Comparison of ENCODE assay signal across 30 mouse cellular contexts in genomic region chr6:64263517-64263916, GRCm38 (mm10).
A peak's percentile ranks its signal among the peaks of the same experiment; 100 is the strongest.
DNase-seq lines count a peak whose midpoint lies in the region; ATAC-seq and TF ChIP-seq lines count a peak whose summit lies in the region.
"Had no signal": no experiment of that assay in that cellular context is flagged by ENCODE, and none has a peak within 500 bp of the region (broad histone marks: within the 10 kb centered on the region; RNA-seq: fewer than 3 reads in every experiment).

No protein-coding gene starts in this region.

- H3K9me3 ChIP-seq in stomach, postnatal 0 days (ENCODE audit: control insufficient read depth, low read length): no peaks in the 10 kb centered on the region
- H3K9me3 ChIP-seq in midbrain, embryonic 11.5 days (ENCODE audit: control insufficient read depth, low read length): no peaks in the 10 kb centered on the region
- H3K9me3 ChIP-seq: forebrain, embryonic 10.5 days; forebrain, embryonic 13.5 days; heart, embryonic 10.5 days had no signal

- no peak overlapping the region for H3K4me3 ChIP-seq in stomach, postnatal 0 days (ENCODE audit: low read depth, low read length)
- H3K4me3 ChIP-seq in midbrain, embryonic 11.5 days (ENCODE audit: low read depth, low read length): no peak overlapping the region
- H3K4me3 ChIP-seq: forebrain, embryonic 10.5 days; forebrain, embryonic 13.5 days; gastrocnemius, adult 2 months; heart, adult 2 months; heart, embryonic 10.5 days; heart, embryonic 13.5 days had no signal

- no peak for TF ChIP-seq CTCF in stomach, postnatal 0 days (IDR thresholded peaks at IDR 0.05; ENCODE audit: low read depth)

- H3K4me2 ChIP-seq in stomach, postnatal 0 days (replicated peaks; ENCODE audit: low read depth): no peak overlapping the region
- H3K4me2 ChIP-seq in midbrain, embryonic 11.5 days: no peak overlapping the region
- H3K4me2 ChIP-seq: forebrain, embryonic 13.5 days; heart, embryonic 13.5 days; hindbrain, embryonic 14.5 days had no signal

- peak; percentile 24 for DNase-seq in adrenal gland, adult 2 months
- DNase-seq in adrenal gland, postnatal 25 days: no peak
- peak; percentile 15 to 34 for DNase-seq in adrenal gland, postnatal 36 days
- DNase-seq in adrenal gland, postnatal 10 days: no peak
- no peak for DNase-seq in stomach, postnatal 0 days (ENCODE audit: low spot score)
- DNase-seq in midbrain, embryonic 11.5 days (ENCODE audit: low spot score, missing footprints): no peak
- DNase-seq: B cell, adult 2 months; cerebellum, adult 11-12 months; cerebellum, adult 8-10 months; cerebellum, postnatal 10 days; cerebellum, postnatal 36 days; embryo, embryonic 11 days; gastrocnemius, adult 2 months; gastrocnemius, postnatal 25 days; heart, adult 2 months; heart, postnatal 14 days; heart, postnatal 4 days; kidney, adult 18-20 months; kidney, adult 9 months had no signal

- H3K36me3 ChIP-seq in stomach, postnatal 0 days (ENCODE audit: control insufficient read depth, insufficient read depth, low read length): no peaks in the 10 kb centered on the region
- H3K36me3 ChIP-seq in midbrain, embryonic 11.5 days (ENCODE audit: control insufficient read depth, insufficient read depth, low read length): no peaks in the 10 kb centered on the region
- H3K36me3 ChIP-seq: forebrain, embryonic 10.5 days; heart, embryonic 10.5 days; heart, embryonic 13.5 days had no signal

- H3K4me1 ChIP-seq in stomach, postnatal 0 days (replicated peaks; ENCODE audit: control insufficient read depth, insufficient read depth): no peaks in the 10 kb centered on the region
- no peaks in the 10 kb centered on the region for H3K4me1 ChIP-seq in midbrain, embryonic 11.5 days (ENCODE audit: control insufficient read depth, insufficient read depth, low read length)
- H3K4me1 ChIP-seq: forebrain, embryonic 10.5 days; forebrain, embryonic 13.5 days; heart, embryonic 10.5 days; heart, embryonic 13.5 days had no signal

- H3K27ac ChIP-seq in stomach, postnatal 0 days (replicated peaks): no peak overlapping the region
- H3K27ac ChIP-seq in midbrain, embryonic 11.5 days (ENCODE audit: low read depth, low read length): no peak overlapping the region
- H3K27ac ChIP-seq: forebrain, embryonic 10.5 days; forebrain, embryonic 13.5 days; gastrocnemius, adult 2 months; heart, adult 2 months; heart, embryonic 10.5 days; heart, embryonic 13.5 days; hindbrain, embryonic 14.5 days; hindbrain, postnatal 0 days had no signal

- 70% methylated on average over 4 of the region's 4 CpGs for WGBS in stomach, postnatal 0 days
- WGBS in midbrain, embryonic 11.5 days: 93% methylated on average over 4 of the region's 4 CpGs

- H3K9ac ChIP-seq in stomach, postnatal 0 days (ENCODE audit: low read length): no peak overlapping the region
- H3K9ac ChIP-seq in midbrain, embryonic 11.5 days (ENCODE audit: low read length): no peak overlapping the region
- H3K9ac ChIP-seq: forebrain, embryonic 13.5 days; heart, embryonic 13.5 days; hindbrain, embryonic 14.5 days had no signal

- peak; percentile 51; the same call in 1 of the 2 replicates for ATAC-seq in stomach, postnatal 0 days (ENCODE audit: low FRiP score, low TSS enrichment)
- no peak for ATAC-seq in midbrain, embryonic 11.5 days (ENCODE audit: low FRiP score)
- ATAC-seq: forebrain, embryonic 13.5 days; forebrain, embryonic 16.5 days; hindbrain, postnatal 0 days; inflammation-experienced regulatory T-cells, adult 6 months; intestine, embryonic 16.5 days; Patski had no signal

- H3K27me3 ChIP-seq in stomach, postnatal 0 days (ENCODE audit: control insufficient read depth, insufficient read depth, low read length): no peaks in the 10 kb centered on the region
- no peaks in the 10 kb centered on the region for H3K27me3 ChIP-seq in midbrain, embryonic 11.5 days (ENCODE audit: control insufficient read depth, insufficient read depth, low read length)
- H3K27me3 ChIP-seq: CH12.LX; forebrain, embryonic 13.5 days; heart, embryonic 13.5 days; Patski had no signal

- TF ChIP-seq EP300 in stomach, postnatal 0 days (optimal IDR thresholded peaks at IDR 0.05): no peak

Comparison
In these comparisons a context has a peak if more than half of its experiments do, and no peak if none do; other contexts are left out.
1. DNase-seq: peak in adrenal gland, adult 2 months (single experiment) and adrenal gland, postnatal 36 days (2 of 2); none in adrenal gland, postnatal 25 days (single experiment), adrenal gland, postnatal 10 days (single experiment), stomach, postnatal 0 days (single experiment) and midbrain, embryonic 11.5 days (single experiment).